Mouse (Mus musculus): ENCODE data around the gene Grin3b. TPM values are rescaled to one million over a fixed set of nuclear protein-coding genes. Genes with fewer than 3 reads are reported as not detected.
A peak's percentile ranks its signal among the peaks of the same experiment; 100 is the strongest.

Grin3b gene
- polyA plus RNA-seq (2015; fragmentation: Nextera tagmentation; extraction: Ambion mirVana) = 0.24 and 0.28 TPM in 2 replicates

DNA sequence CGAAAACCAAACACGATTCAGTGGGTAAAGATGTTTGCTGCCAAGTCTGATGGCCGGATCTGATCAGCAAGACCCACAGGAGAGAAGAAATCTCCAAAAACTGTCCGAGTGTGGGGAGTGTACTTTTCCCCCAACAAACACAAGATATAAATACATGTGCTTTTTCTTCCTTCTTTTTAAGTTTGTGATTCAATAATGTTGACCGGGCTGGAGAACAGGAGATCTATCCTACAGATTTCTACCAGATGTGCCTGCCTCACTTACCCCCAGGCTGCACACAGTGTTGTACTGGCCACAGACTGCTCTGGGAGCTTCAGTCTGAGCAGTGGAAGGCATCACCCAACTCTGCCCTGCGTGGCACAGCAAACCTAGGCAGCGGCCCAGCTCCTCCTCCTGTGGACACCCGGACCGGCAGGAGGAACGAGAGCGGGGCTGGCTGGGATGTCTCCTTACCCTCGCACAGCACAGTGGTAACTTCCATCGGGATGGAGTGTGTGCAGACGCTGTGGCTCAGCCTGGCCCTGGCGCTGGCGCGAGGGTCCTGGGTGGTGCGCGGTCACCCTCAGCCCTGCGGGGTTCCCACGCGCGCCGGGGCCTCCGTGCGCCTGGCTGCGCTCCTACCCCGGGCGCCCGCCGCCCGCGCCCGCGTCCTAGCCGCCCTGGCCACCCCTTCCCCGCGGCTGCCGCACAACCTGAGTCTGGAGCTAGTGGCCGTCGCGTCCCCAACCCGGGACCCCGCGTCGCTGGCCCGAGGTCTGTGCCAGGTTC, at the start of gene Grin3b:
TSS of gene Grin3b (plus strand) at position 301 of the 768 bp plus-strand sequence.
- Histone ChIP-seq H3K27me3 (peaks cover 47% of the 10 kb centered on the region), H3K9ac (peak within 1 kb of the TSS; percentile 37), H3K36me3 (peaks cover 34% of the 10 kb centered on the region), H3K4me3 (peak within 1 kb of the TSS; percentile 44), H3K9me3 (replicated peaks) (no peaks in the 10 kb centered on the region), H3K27ac (no peak within 1 kb of the TSS), H3K4me1 (replicated peaks) (peaks cover 14% of the 10 kb centered on the region), H3K4me2 (peak within 1 kb of the TSS; percentile 75)
- no peak for ATAC-seq (replicated peaks; ENCODE audit: insufficient number of reproducible peaks, insufficient read depth, low FRiP score, low read depth)
- WGBS = 7% methylated on average over 47 of the region's 47 CpGs

DNA sequence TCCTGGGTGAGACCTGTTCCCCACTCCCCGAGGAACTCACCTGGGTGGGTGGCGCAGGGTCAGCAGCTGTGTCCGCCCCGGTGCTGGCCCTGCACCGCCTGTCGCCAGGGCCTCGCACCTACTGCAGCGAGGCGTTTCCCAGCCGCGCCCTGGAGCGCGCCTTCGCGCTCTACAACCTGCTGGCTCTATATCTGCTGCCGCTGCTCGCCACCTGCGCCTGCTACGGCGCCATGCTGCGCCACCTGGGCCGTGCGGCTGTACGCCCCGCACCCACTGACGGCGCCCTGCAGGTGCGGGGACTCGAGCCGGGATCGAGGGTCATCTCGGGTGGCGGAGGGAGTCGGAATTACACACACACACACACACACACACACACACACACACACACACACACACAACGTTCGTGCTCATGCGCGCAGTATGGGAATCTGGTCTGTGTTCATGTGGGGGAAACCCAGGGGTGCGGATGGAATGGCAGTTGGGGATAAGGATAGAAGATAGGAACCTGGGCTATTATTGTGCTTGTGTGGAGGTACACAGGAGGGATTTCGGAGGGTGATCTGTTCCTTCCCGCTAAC, 49.5 kb upstream of the Grin3b start, which contains the start of gene R3hdm4:
TSS of gene R3hdm4 (minus strand) at position 251 of the 578 bp plus-strand sequence.
- Histone ChIP-seq H3K36me3 (no peaks in the 10 kb centered on the region), H3K4me2 (peak within 1 kb of the TSS; percentile 63), H3K27ac (no peak within 1 kb of the TSS), H3K9me3 (replicated peaks) (no peaks in the 10 kb centered on the region), H3K9ac (peak within 1 kb of the TSS; percentile 23; the same call in 1 of the 2 replicates), H3K27me3 (peaks cover 65% of the 10 kb centered on the region), H3K4me3 (peak within 1 kb of the TSS; percentile 38), H3K4me1 (replicated peaks) (peaks cover 55% of the 10 kb centered on the region)
- ATAC-seq (replicated peaks; ENCODE audit: insufficient number of reproducible peaks, insufficient read depth, low FRiP score, low read depth) = no peak
- WGBS = 5% methylated on average over 41 of the region's 41 CpGs

DNA sequence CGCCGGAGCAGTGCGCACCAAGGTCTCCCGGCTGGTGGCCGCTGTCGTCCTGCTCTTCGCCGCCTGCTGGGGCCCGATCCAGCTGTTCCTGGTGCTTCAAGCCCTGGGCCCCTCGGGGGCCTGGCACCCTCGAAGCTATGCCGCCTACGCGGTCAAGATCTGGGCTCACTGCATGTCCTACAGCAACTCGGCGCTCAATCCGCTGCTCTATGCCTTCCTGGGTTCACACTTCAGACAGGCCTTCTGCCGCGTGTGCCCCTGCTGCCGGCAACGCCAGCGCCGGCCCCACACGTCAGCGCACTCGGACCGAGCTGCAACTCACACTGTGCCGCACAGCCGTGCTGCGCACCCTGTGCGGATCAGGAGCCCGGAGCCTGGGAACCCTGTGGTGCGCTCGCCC, 48.9 kb upstream of the Grin3b start:
- peaks cover 57% of the 10 kb centered on the region for H3K4me1 ChIP-seq (replicated peaks)
- no peaks in the 10 kb centered on the region for H3K9me3 ChIP-seq (replicated peaks)
- WGBS = 4% methylated on average over 34 of the region's 34 CpGs
- H3K4me3 ChIP-seq = peak overlapping the region; percentile 38
- peaks cover 65% of the 10 kb centered on the region for H3K27me3 ChIP-seq
- H3K36me3 ChIP-seq = no peaks in the 10 kb centered on the region
- no peak overlapping the region for H3K27ac ChIP-seq
- H3K9ac ChIP-seq = peak overlapping the region; percentile 23; the same call in 1 of the 2 replicates
- no peak for ATAC-seq (replicated peaks; ENCODE audit: insufficient number of reproducible peaks, insufficient read depth, low FRiP score, low read depth)
- H3K4me2 ChIP-seq = peak overlapping the region; percentile 63

DNA sequence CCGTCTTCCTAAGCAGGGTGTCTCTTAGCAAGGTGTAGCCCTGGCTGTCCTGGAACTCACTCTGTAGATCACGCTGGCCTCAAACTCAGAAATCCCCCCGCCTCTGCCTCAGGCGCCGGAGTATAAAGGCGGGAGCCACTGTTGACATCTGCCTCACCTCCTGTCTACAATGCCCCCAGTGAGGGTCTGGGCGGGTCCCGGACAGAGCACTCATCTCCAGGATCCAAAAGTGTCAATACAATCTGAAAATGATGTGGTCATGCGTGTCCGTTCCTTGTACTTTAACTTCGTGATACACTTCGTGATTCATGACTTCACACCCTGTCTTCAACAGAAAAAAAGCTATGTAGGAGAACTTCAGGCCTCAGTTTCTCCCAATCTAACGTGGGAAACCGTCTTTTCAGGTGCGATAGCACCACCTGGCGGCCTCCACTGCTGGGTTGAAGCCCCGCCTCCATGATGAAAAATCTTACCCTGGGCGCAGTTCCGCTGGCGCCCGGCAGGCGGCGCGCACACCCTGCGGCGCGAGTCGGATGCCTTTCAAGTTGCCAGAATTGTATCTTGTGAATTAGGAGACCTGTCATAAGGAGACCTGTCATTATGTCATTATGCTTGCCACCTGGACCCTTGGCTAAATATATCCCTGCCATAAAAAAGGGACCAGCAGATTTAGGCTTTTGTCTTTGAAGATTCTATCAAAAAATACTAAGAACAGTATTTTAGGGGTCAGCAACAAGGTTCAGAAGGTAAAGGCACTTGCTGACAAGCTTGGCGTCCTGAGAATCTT, 45.3 kb upstream of the Grin3b start:
- Histone ChIP-seq H3K4me1 (replicated peaks) (peaks cover 52% of the 10 kb centered on the region), H3K9me3 (replicated peaks) (no peaks in the 10 kb centered on the region)
- ATAC-seq (replicated peaks; ENCODE audit: insufficient number of reproducible peaks, insufficient read depth, low FRiP score, low read depth) = no peak

DNA sequence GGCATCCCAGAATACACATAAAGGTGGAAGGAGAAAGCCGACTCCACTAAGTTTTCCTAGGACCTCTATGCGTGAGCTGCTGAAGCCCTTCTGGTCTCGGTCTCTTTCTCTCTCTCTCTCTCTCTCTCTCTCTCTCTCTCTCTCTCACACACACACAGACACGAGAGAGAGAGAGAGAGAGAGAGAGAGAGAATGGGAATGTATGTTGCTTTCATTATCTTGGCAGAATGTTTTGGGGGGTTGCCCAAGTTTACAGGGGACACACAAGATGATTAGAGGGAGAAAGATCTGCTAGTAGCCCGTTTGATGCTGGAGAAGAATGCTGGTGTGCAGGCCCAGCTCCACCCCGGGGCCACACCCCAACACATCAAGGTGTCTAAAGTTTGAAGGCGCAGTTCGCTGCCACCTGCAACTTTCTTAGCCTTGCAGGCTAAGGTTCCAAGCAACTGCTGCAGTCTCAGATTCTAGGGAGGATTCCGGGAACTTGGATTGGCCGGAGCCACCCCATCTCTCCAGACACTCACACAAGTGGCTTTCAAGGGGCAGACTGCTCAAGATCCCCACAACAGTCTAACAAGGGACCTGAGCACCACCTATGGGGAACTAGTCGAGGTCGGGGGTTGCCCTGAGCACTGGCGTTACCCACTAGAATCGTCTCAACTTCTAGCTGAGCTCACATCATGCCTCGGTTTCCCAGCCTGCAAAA, 44.6 kb upstream of the Grin3b start:
- Histone ChIP-seq H3K4me3 (peak overlapping the region; percentile 83), H3K27me3 (peaks cover 28% of the 10 kb centered on the region), H3K4me2 (peak overlapping the region; percentile 80), H3K9ac (peak overlapping the region; percentile 92), H3K4me1 (replicated peaks) (peaks cover 47% of the 10 kb centered on the region), H3K27ac (peak overlapping the region; percentile 95), H3K9me3 (replicated peaks) (no peaks in the 10 kb centered on the region), H3K36me3 (peaks cover 3% of the 10 kb centered on the region; the same call in 1 of the 2 replicates)
- ATAC-seq (replicated peaks; ENCODE audit: insufficient number of reproducible peaks, insufficient read depth, low FRiP score, low read depth) = no peak
- 4% methylated on average over 14 of the region's 15 CpGs for WGBS

More for the DNA sequence above, 45.3 kb upstream of the Grin3b start:
- Histone ChIP-seq H3K27ac (peak overlapping the region; percentile 95; the same call in 1 of the 2 replicates), H3K9ac (peak overlapping the region; percentile 92; the same call in 1 of the 2 replicates), H3K27me3 (peaks cover 35% of the 10 kb centered on the region), H3K36me3 (no peaks in the 10 kb centered on the region), H3K4me2 (peak overlapping the region; percentile 80), H3K4me3 (peak overlapping the region; percentile 83)
- WGBS = 11% methylated on average over 29 of the region's 29 CpGs

DNA sequence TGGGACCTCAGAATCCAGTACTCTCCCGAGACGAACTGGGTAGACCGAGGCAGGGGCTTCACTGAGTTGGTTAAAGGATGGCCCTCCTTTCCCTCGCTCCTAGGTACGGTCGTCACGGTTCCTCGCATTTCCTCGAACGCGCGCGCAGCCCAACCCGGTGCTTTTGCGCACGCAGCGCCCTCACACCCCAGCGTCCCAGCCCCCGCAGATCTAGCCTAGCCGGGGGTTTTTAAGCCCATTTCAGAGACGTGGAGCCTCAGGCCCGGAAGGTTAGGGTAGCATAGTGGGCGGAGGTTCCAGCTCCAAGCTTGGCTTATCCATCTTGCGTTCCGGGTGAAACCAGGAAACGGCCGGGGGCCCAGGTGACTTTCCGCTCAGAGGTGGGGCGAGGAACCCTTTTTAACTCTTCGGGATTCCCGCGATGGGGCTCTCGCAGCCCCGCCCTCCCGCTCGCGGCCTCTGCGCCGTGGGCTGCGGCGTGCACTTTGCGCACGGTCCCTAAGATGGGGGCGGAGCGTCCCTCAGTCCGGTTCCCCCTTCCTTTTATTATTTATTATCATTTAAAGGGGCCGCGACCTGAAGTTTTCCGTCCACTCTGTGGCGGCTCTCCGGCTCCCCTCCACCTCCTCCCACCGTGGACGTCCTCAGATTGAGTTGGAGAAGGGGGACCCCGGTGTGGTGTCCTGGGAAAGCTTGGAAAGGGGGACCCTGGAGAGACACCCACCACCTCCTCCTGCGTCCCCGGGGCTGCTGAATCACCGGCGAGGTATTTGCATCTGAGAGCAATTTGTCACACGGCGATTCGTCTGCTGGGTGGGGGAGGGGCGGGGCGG, 43.8 kb upstream of the Grin3b start, which contains the start of gene Arid3a:
TSS of gene Arid3a (plus strand) at position 553 of the 833 bp plus-strand sequence.
- Histone ChIP-seq H3K4me3 (peak within 1 kb of the TSS; percentile 83), H3K36me3 (peaks cover 10% of the 10 kb centered on the region), H3K27me3 (peaks cover 20% of the 10 kb centered on the region), H3K9ac (peak within 1 kb of the TSS; percentile 92), H3K4me2 (peak within 1 kb of the TSS; percentile 80), H3K9me3 (replicated peaks) (no peaks in the 10 kb centered on the region), H3K4me1 (replicated peaks) (peaks cover 43% of the 10 kb centered on the region), H3K27ac (peak within 1 kb of the TSS; percentile 95)
- peak; percentile 61 for ATAC-seq (replicated peaks; ENCODE audit: insufficient number of reproducible peaks, insufficient read depth, low FRiP score, low read depth)
- under 1% methylated on average over 63 of the region's 63 CpGs for WGBS

DNA sequence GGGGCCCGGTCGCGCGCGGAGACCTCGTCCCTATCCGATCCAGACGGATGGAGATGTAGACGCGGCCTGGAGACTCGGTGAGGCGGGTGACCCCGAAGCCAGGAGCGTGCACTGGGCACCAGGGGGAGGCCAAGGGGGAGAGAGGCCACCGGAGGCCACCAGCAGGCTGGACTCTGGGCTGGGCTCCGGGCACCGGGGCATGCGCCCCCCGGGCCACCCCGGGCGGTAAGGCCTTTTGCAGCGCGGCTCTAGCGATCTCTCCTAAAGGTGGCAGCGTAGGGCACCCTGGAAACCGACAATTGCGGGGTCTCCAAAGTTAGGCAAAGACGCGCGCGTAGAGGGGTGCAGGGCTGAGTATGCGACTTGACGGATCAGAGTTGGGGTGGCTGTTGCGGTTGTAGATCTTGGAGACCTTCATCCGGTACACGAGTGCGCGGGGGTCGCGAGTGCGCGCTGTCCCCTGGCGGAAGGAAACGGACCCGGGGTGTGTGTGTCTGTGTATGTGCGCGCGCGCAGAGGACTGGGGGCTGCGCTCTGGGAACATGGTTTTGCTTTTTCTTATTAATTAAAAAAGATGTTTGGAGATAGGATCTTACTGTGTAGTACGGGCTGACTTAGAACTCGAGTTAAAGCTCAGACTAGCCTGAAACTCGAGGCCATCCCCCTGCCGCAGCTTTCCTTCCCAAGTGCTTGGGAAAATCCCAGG, 43.0 kb upstream of the Grin3b start:
- Histone ChIP-seq H3K27ac (peak overlapping the region; percentile 95), H3K27me3 (peaks cover 12% of the 10 kb centered on the region), H3K4me1 (replicated peaks) (peaks cover 47% of the 10 kb centered on the region), H3K9ac (peak overlapping the region; percentile 92), H3K4me3 (peak overlapping the region; percentile 83), H3K9me3 (replicated peaks) (no peaks in the 10 kb centered on the region), H3K4me2 (peak overlapping the region; percentile 80), H3K36me3 (peaks cover 12% of the 10 kb centered on the region)
- peak; percentile 39; the same call in 1 of the 2 replicates for ATAC-seq (replicated peaks; ENCODE audit: insufficient number of reproducible peaks, insufficient read depth, low FRiP score, low read depth)
- under 1% methylated on average over 54 of the region's 54 CpGs for WGBS

DNA sequence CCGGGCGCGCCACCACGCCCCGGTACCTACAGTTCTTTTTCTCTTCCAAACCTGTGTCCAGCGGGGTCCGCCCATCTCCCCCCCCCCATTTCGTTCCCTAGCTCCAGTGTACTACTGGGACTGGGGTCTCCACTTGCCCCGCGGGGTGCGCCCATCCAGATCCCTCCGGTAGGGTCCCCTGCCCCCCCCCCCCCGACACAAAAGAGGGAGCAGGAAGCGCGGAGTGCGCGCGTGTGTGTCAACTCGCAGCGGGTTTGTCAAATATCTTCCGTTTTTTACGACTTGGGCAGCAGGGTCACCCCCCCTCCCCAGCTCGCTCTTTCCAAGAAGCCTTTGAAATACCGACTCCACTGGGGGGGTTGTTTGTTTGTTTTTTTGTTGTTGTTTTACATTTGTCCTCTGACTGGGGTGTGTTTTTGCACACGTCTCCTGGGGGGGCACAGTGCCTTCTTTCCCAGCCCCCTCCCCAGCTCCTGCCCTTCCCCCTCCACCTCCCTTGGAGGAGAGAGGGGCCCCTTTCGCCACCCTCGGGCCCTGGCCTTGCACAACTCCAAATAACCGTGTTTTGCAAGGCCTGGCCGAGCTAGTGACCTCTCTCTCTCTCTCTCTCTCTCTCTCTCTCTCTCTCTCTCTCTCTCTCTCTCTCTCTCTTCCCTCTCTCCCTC, 42.4 kb upstream of the Grin3b start:
- H3K36me3 ChIP-seq = peaks cover 12% of the 10 kb centered on the region
- peak overlapping the region; percentile 83 for H3K4me3 ChIP-seq
- WGBS = under 1% methylated on average over 29 of the region's 29 CpGs
- peak overlapping the region; percentile 80 for H3K4me2 ChIP-seq
- peaks cover 5% of the 10 kb centered on the region for H3K27me3 ChIP-seq
- H3K9me3 ChIP-seq (replicated peaks) = no peaks in the 10 kb centered on the region
- no peak for ATAC-seq (replicated peaks; ENCODE audit: insufficient number of reproducible peaks, insufficient read depth, low FRiP score, low read depth)
- peaks cover 54% of the 10 kb centered on the region for H3K4me1 ChIP-seq (replicated peaks)
- peak overlapping the region; percentile 92 for H3K9ac ChIP-seq
- peak overlapping the region; percentile 95 for H3K27ac ChIP-seq

All from heart, embryonic 15.5 days (tissue).